Mouse (Mus musculus) liver, embryonic 16.5 days (tissue): ENCODE measurements around the gene Pigg. TPM values are rescaled to one million over a fixed set of nuclear protein-coding genes. Genes with fewer than 3 reads are reported as not detected.
"Not testable (repeated sequence)": the region's sequence is repeated elsewhere in the genome, so short reads cannot be mapped to it uniquely, and the experiment has no call there.

Experiments
- ATAC-seq: fragments of 200-750 bp; cut with Nextera tagmentation; 2 replicates; pipeline ENCODE4 v1.8.0; 2017; ENCODE audit warnings: low read depth, mild to moderate bottlenecking, moderate number of reproducible peaks, moderate library complexity
- H3K27ac ChIP-seq: fragments of 300-500 bp; sonication (generic); 2 replicates; pipeline ENCODE4 v1.5.1; 2014; ENCODE audit warnings: mild to moderate bottlenecking, low read length
- H3K27me3 ChIP-seq: fragments of 300-500 bp; sonication (generic); 2 replicates; pipeline ENCODE4 v1.6.1; 2014; ENCODE audit warnings: low read depth, low read length, mixed read lengths; ENCODE audit not compliant: control insufficient read depth, insufficient read depth
- H3K36me3 ChIP-seq: fragments of 300-500 bp; sonication (generic); 2 replicates; pipeline ENCODE4 v1.6.1; 2014; ENCODE audit warnings: mild to moderate bottlenecking; ENCODE audit not compliant: control insufficient read depth, insufficient read depth
- H3K4me1 ChIP-seq: fragments of 300-500 bp; sonication (generic); 2 replicates; pipeline ENCODE4 v1.6.1; 2014; ENCODE audit warnings: low read depth, low read length, mixed read lengths; ENCODE audit not compliant: control insufficient read depth
- H3K4me2 ChIP-seq: fragments of 300-500 bp; sonication (generic); 2 replicates; pipeline ENCODE4 v1.6.1; 2014; ENCODE audit warnings: low read depth, low read length, mixed read lengths
- H3K4me3 ChIP-seq: fragments of 300-500 bp; sonication (generic); 2 replicates; pipeline ENCODE4 v1.5.1; 2014; ENCODE audit warnings: low read depth, mild to moderate bottlenecking, low read length
- H3K9ac ChIP-seq: fragments of 300-500 bp; sonication (generic); 2 replicates; pipeline ENCODE4 v1.6.1; 2014; ENCODE audit warnings: low read depth, low read length
- H3K9me3 ChIP-seq: fragments of 300-500 bp; sonication (generic); replicated peaks from 2 replicates; pipeline ENCODE4 v1.6.1; 2016; ENCODE audit warnings: low read length; ENCODE audit not compliant: control insufficient read depth
- WGBS: fragments of 180-500 bp; shearing (Covaris S2); extraction: QIAGEN DNeasy Blood & Tissue Kit; methylation state at CpG from one replicate; pipeline ENCODE4 v1.1.7; 2014; ENCODE audit not compliant: insufficient replicate concordance; 5-methylcytosine and 5-hydroxymethylcytosine counted together
- polyA plus RNA-seq: library from polyadenylated mRNA; unstranded; fragments of >200 nt; fragmentation: Nextera tagmentation; extraction: Ambion mirVana; gene quantifications from 2 replicates; pipeline ENCODE4 v1.2.1, GENCODE M21; 2015

The Pigg gene
- 2.8 and 3.6 TPM in 2 replicates for polyA plus RNA-seq

DNA sequence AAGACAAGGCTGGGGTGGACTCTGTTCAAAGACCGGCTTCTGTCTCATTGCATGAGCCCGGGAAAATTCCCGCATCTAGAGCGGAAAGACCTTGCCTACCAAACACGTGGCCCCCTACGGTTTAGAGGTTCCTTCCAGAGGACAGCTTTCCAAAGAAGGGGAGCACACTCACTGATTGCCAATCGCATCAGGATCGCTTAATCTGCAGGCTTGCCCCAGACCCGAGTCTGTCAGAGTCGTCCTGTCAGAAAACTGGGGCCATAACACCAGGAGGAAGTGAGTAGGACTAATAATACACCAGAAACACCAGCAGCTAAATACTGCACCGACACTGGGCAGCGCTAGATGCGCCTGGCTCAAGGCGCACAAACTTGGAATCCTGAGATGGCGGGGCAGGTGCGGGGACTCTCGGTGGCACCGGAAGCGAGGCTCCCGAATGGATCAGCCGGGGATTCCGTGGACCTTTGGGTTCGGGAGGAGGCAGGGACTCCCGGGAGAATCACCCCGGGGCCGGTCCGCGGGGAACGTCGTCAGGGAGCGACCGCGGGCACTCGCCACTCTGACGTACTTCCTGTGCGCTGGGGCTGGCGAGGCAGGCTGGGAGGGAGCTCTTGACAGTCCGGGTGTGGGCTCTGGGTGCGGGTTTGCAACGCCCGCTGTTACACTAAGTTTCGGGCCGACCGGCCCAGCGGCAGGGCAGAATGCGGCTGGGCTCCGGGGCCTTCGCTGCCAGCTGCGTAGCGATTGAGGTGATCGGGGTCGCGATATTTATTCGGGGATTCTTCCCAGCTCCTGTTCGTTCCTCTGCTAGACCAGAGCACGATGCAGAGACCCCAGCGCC, at the start of gene Pigg:
Gene Pigg (plus strand): TSS at position 386 of the 841 bp plus-strand sequence.
- peak within 1 kb of the TSS; percentile 80 for H3K27ac ChIP-seq
- no peaks in the 10 kb centered on the region for H3K36me3 ChIP-seq
- peak within 1 kb of the TSS; percentile 87 for H3K4me3 ChIP-seq
- H3K27me3 ChIP-seq = no peaks in the 10 kb centered on the region
- H3K4me1 ChIP-seq = peaks cover 4% of the 10 kb centered on the region; the same call in 1 of the 2 replicates
- no peaks in the 10 kb centered on the region for H3K9me3 ChIP-seq
- H3K9ac ChIP-seq = peak within 1 kb of the TSS; percentile 90
- WGBS = under 1% methylated on average over 57 of the region's 57 CpGs
- peak; percentile 99 for ATAC-seq
- H3K4me2 ChIP-seq = peak within 1 kb of the TSS; percentile 68

DNA sequence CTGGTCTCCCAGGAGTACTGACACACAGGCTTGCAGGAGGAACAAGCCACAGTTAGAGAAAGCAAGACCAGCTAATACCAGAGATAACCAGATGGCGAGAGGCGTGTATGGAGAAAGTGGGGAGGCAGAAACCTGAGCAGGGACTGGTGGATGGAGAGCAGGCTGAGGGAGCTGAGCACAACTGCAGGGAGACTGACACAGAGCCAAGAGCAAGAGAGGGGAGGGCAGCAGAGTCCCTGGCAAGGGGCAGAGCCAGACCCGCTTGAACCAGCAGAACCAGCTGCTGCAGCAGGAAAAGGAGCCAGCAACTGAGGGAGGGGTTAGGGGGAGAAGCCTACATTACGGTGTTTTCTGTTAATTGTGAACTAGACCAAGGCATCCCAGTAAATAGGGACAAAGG, 49.7 kb upstream of the Pigg start:
- Histone ChIP-seq H3K36me3 (no peaks in the 10 kb centered on the region), H3K4me2 (no peak overlapping the region), H3K9me3 (no peaks in the 10 kb centered on the region), H3K4me1 (peaks cover 44% of the 10 kb centered on the region), H3K27me3 (no peaks in the 10 kb centered on the region), H3K27ac (peak overlapping the region; percentile 12; the same call in 1 of the 2 replicates), H3K9ac (peak overlapping the region; percentile 8; the same call in 1 of the 2 replicates), H3K4me3 (no peak overlapping the region)
- 24% methylated on average over 4 of the region's 4 CpGs for WGBS
- peak; percentile 82 for ATAC-seq

DNA sequence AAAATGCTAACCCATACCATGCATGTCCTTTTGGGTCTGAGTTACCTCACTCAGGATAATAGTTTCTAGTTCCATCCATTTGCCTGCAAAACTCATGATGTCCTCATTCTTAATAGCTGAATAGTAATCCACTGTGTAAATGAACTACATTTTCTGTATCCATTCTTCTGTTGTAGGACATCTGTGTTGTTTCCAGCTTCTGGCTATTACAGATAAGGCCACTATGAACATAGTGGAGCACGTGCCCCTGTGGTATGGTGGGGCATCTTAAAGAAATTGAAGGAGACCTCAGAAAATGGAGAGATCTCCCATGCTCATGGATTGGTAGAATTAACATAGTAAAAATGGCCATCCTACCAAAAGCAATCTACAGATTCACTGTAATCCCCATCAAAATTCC, 48.6 kb upstream of the Pigg start:
- not testable (repeated sequence) for ATAC-seq, H3K9ac ChIP-seq, H3K4me3 ChIP-seq, H3K27me3 ChIP-seq, H3K9me3 ChIP-seq, H3K36me3 ChIP-seq, H3K4me2 ChIP-seq
- WGBS = 16% methylated on average over 1 of the region's 1 CpGs
- Histone ChIP-seq H3K4me1 (peaks cover 48% of the 10 kb centered on the region), H3K27ac (peak overlapping the region; percentile 29; the same call in 1 of the 2 replicates)

DNA sequence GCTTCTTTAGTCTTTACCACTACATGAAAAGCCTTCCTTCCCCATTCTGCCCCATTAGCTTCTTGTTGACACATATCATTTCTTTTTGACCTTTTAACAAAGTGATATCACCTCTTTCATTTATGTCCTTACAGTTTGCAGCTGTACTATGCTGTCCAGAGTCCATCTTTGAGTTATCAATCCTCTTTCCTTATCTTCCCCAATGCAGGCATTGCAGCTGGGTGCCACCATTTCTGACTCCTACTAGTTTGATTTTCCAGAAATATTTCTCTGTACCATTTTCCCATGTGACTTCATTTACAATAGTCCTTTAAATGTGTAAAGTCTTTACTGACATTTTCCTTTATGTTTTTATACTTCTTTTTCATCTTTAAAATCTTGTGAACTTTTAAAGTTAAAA, 45.4 kb upstream of the Pigg start:
- 0 out of 2 replicates have a peak overlapping the region, but pooled peaks have one; percentile 15 for H3K4me2 ChIP-seq
- no peaks in the 10 kb centered on the region for H3K36me3 ChIP-seq
- peak overlapping the region; percentile 63 for H3K27ac ChIP-seq

DNA sequence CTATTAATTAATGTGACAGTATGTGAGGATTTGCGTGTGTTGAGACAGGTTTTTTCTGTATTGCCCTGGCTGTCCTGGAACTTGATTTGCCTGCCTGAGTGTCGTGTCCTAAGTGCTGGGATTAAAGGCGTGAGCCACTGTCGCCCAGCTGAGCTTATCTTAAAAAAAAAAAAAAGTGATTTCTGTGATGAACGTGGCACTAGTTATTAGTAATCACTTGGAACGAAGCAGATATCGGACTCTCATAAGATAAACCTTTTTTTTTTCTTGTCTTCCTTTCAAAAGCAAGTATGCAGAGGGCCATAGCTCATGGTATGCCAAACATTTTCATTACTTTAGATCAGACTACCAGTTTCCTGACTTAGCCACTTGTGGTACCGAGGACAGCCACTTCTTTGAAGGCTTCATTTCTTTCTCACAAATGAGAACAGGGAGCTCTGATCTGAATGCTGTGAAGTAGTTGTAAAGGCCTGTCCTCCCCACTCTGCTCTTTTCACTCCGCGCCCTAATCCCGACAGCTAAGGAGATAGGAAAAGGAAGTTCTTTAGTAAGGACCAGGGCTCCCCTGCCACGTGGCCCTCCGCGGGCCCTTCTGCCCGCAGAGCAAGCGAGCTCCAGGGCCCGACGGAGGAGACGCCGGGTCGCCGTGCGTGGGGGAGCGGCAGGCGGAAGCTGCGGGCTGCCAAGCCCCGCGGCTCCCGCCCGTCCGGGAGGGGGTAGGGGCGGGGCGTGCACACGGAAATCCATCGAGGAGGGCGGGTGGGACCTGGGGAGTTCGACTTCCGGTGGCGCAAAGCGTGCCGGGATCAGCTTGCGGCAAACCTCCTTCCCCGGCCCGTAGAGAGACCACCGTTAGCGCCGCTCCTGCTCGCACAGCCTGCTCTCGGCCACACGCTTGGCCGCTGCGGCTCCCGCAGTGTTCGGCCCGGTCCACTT, 44.0 kb upstream of the Pigg start, which contains the start of gene Dr1:
Gene Dr1 (plus strand): TSS at position 771 of the 936 bp plus-strand sequence.
- WGBS = 2% methylated on average over 51 of the region's 55 CpGs
- peak within 1 kb of the TSS; percentile 88 for H3K4me3 ChIP-seq
- H3K27ac ChIP-seq = peak within 1 kb of the TSS; percentile 91
- H3K9me3 ChIP-seq = no peaks in the 10 kb centered on the region
- H3K9ac ChIP-seq = peak within 1 kb of the TSS; percentile 97
- H3K4me2 ChIP-seq = peak within 1 kb of the TSS; percentile 79
- ATAC-seq = peak; percentile 94
- no peaks in the 10 kb centered on the region for H3K36me3 ChIP-seq
- H3K27me3 ChIP-seq = no peaks in the 10 kb centered on the region
- H3K4me1 ChIP-seq = peaks cover 47% of the 10 kb centered on the region

More for the DNA sequence above, 45.4 kb upstream of the Pigg start:
- no peak for ATAC-seq
- Histone ChIP-seq H3K9ac (no peak overlapping the region), H3K4me3 (no peak overlapping the region), H3K4me1 (peaks cover 54% of the 10 kb centered on the region), H3K27me3 (no peaks in the 10 kb centered on the region), H3K9me3 (no peaks in the 10 kb centered on the region)

DNA sequence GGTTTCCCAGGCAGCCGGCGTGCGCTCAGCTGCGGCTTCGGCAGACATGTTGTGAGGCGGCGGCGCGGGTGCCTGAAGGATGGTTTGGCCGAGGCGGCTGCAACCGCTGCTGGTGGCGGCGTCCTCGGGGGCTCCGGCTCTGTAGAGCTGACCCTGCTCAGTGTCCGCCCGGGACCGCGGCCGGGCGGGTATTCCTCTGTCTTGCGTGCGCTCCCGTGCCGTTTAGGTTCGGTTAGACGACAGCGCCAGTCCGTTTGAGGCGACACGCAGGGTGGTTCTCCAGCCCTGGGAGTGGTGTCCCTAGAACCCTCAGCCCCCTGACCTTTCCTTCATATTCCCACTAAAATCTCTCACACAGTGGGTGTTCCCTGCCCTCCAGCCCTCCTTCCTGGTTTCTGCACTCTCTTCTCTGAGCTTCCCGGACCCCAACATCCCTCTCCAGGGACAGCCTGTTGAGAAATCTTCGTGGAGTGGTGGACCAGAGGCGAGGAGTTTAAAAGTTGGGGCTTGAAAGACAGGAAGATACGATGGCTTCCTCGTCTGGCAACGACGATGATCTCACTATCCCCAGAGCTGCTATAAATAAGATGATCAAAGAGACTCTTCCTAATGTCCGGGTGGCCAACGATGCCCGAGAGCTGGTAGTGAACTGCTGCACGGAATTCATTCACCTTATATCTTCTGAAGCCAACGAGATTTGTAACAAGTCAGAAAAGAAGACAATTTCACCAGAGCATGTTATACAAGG, 43.2 kb upstream of the Pigg start:
- 0% methylated on average over 40 of the region's 44 CpGs for WGBS
- no peaks in the 10 kb centered on the region for H3K27me3 ChIP-seq
- H3K4me1 ChIP-seq = peaks cover 45% of the 10 kb centered on the region
- no peaks in the 10 kb centered on the region for H3K9me3 ChIP-seq
- peak overlapping the region; percentile 88 for H3K4me3 ChIP-seq
- peak overlapping the region; percentile 79 for H3K4me2 ChIP-seq
- no peaks in the 10 kb centered on the region for H3K36me3 ChIP-seq
- peak overlapping the region; percentile 91 for H3K27ac ChIP-seq
- peak; percentile 57 for ATAC-seq
- H3K9ac ChIP-seq = peak overlapping the region; percentile 97

DNA sequence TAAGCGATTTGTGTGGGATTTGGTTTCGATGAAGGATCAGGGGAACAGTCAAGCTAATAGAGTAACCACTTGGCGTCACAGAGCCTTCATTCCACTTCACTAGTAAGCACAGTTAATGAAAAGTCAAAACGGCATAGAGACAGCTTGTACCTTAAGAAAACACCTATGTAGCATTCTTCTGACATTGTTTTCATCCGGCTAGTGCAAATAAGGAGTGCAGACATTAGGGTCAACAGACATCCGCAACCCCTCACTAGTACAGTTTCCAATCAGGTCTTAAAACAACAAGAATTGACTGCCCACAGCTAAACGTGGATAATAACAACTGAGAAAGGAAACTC, 42.6 kb upstream of the Pigg start:
- no peaks in the 10 kb centered on the region for H3K27me3 ChIP-seq
- ATAC-seq = no peak
- H3K27ac ChIP-seq = peak overlapping the region; percentile 91
- peak overlapping the region; percentile 88 for H3K4me3 ChIP-seq
- no peaks in the 10 kb centered on the region for H3K36me3 ChIP-seq
- H3K4me1 ChIP-seq = peaks cover 44% of the 10 kb centered on the region
- H3K9me3 ChIP-seq = no peaks in the 10 kb centered on the region
- H3K4me2 ChIP-seq = peak overlapping the region; percentile 79
- peak overlapping the region; percentile 97 for H3K9ac ChIP-seq
- WGBS = 3% methylated on average over 7 of the region's 7 CpGs

DNA sequence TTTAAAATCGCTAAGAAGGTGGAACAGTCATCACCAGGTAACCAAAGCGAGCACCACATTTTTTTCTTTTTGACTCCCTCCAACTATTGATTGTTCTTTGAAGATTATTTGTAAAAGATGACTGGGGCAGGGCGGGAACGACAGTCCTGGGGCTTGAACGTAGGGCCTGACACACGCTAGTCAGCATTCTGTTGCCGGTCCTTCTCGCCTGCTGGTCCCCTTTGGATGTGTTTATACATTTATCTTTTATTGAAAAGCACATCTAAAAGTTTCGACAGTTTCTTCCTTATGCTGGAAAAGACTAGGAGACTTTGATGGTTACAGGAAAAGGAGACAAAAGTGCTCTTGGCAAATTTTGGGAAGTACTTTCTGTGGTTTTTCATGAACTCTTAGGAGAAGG, 42.0 kb upstream of the Pigg start:
- WGBS = 3% methylated on average over 9 of the region's 9 CpGs
- Histone ChIP-seq H3K9ac (peak overlapping the region; percentile 97), H3K27me3 (no peaks in the 10 kb centered on the region), H3K27ac (peak overlapping the region; percentile 64; the same call in 1 of the 2 replicates), H3K36me3 (no peaks in the 10 kb centered on the region), H3K4me3 (peak overlapping the region; percentile 88), H3K4me1 (peaks cover 38% of the 10 kb centered on the region), H3K9me3 (no peaks in the 10 kb centered on the region), H3K4me2 (peak overlapping the region; percentile 79)
- ATAC-seq = no peak
